Mouse (Mus musculus): ENCODE data around the gene Fah.

DNA sequence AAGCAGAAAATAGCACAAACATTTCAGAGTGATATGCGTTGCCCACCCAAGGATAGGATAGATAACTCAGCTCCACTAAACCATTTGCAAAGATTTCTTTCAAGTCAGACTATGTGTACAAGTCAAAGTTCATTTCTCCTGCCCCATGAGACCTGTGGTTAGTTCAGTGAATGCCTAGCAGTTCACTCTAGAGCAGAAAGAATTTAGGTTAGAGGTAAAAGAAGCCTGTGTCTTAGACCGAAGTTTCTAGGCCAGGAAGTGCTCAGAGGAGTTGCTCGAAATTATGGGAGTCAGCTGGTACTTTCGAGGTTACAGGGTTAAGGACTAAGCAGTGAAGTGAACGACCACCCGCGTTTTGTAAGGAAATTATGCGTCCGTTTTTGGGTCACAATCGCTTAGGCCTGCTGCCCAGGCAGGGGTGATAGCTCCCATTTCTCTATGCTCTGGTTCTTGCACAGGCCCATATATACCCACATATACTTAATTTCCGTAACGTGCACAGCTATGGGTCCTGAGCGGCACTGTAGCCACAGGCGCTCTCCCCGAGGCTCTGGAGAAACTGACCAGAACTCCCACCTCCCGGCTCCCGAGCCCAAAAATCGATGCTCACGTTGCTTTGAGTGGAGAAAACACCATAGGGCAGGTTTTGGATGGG lies 1.4 kb downstream of the Fah start:
- no peak for TF ChIP-seq CTCF (IDR thresholded peaks at IDR 0.05; ENCODE audit: insufficient read depth, low read depth, low read length)
- no peak for TF ChIP-seq POLR2A (IDR thresholded peaks at IDR 0.05; ENCODE audit: insufficient read depth, low read depth, low read length)

Measured in olfactory bulb, adult 2 months (tissue).